Mouse (Mus musculus): ENCODE data around the gene Prph2.

Prph2 gene

DNA sequence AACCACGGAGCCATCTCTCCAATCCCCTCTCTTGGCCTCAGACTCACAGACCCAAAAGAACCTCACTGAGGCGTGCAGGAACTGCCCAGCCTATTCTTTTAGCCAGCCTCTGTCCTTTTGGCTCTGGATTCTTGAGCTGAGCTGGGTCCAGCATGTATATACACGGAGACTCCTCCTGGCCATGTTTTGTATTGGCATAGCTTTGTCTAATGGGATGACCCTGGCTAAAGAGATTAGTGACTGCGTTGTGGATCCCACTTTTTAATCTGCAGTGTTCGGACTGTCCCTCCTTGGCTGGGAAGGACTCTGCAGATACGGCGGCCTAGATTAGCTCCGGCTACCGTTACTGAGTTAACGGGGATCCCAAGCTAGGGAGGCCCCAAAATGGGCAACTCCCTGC lies at the start of gene Prph2:
Gene Prph2 (plus strand): TSS at position 274 of the 400 bp plus-strand sequence.
- CTCF ChIA-PET: no interaction called here

DNA sequence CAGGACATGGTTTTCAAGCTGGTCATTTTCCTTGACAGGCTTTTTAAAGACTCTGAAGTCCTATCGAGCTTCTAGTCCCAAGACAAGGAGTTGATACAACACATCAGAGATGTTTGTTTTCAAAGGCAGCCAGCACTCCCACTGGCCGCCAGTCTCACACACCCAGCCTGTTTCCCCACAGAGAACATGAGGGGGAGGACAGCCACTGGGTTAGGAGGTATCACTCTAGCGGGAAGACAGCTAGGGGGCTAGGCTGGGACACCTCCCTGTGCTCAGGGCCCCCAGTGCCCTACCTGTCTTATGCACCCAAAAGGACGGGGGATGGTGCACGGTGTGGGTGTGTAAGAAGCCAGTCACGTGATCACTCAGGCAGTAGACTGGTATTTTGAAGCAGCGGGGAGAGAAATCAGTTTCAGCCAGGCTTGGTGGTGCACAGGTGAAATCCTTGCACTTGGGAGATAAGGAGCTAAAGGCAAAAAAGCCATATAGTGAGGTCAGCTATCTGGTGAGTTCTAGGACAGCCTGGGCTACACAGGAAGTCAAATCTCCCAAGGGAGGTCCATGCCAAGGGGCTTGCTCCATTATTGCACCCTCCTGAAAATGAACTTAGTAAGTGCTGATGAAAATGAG lies 45.6 kb upstream of the Prph2 start:
- CTCF ChIA-PET: interaction anchor here (0.6 kb wide), 1 partner anchor 1720 kb away, joined by 4 read pairs; no protein-coding TSS in a partner anchor

DNA sequence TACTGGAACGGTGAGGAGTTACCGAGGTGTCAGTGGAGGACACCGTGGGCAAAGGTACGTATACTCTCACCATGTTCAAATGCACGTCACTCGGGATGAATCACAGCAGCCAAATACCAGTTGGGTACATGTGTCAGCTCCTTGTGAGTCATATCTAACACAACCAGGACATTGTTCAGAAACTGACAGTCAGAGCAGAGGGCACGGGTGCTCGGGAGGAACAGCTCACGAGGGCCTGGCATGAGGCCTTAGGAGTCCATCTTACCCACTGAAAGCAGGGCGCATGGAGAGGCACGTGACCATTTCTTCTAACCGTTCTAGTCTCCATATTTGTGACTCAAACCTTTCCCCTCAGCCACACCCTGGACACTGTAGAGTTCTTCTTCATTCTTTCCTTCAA lies 43.4 kb upstream of the Prph2 start:
- CTCF ChIA-PET: no interaction called here

DNA sequence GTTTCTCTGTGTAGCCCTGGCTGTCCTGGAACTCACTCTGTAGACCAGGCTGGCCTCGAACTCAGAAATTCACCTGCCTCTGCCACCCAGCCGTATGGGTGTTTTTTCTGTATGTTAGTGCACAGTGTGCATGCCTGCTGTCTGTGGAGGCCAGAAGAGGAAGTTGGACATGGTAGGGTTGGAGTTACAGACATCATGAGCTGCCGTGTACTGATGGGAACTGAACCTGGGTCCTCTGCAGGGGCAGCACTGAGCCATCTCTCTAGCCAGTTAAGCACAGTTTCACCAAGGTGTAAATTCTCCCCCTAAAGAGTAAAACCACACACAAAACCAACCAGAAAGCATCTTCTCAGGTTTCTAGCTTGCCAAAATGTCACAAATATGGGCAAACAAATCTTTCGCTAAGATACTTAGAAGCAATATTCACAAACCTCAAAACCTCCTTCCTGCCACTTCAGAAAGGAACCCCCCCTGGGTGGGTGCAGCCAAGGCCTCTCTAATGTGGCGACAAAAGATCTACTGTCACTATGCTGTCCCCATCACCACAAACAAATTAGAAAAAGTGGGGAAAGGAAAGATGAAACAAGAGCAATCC lies 40.0 kb upstream of the Prph2 start:
- CTCF ChIA-PET: interaction anchor here (0.7 kb wide), 2 partner anchors 36 to 118 kb away, joined by 4 read pairs; partner anchors contain the start of gene Cnpy3

DNA sequence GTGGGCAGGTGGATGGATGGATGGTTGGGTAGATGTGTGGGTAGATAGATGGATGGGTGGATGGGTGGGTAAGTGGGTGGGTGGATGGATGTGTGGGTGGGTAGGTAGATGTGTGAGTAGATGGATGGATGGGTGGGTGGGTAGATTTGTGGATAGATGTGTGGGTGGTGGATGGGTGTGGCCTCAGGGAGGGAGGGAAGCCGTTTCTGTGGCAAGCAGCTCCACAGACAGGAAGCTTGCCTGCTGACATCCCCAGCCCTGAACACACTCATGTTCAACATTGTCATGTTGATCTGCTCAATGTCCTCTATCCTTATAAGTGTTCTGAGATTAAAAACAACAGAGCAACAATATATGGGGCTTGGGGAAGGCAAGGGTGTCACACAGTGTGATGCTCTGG lies 39.3 kb upstream of the Prph2 start:
- CTCF ChIA-PET: no interaction called here

DNA sequence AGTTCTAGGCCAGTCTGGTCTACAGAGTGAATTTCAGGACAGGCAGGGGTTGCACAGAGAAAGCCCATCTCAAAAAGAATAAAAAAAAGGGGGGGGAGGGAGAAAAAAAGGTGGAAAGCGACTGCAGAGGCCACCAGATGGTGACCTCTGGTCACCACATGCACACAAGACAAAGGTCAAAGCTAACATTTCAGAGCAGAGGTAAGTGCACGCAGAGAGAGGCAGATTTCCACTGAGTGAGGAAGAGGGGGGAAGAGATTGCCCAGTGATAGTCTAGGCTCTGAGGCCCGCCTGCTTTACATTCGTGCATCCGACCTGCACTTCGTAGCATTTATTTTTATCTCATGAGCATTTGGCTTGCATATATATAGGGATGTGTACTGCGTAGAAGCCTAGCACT lies 37.5 kb upstream of the Prph2 start:
- CTCF ChIA-PET: no interaction called here

DNA sequence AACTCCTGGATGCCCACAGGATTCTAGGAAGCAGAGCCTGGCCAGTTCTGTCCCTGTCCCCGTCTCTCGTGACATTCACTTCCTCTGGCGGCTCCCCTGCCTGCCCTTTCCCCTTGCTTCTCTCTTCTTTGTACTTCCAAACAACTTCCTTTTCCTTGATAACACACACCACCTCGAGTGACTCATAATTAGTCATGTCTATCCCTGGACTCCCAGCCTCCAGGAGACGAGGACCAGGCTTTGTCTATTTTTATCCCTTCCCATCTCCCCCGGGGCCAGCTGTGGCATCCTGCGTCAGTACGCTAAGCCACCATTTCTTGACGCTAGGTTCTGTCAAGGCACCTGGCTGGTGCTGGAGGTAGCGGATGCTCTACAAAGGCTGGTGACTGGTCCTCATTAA lies 36.1 kb upstream of the Prph2 start:
- CTCF ChIA-PET: no interaction called here

DNA sequence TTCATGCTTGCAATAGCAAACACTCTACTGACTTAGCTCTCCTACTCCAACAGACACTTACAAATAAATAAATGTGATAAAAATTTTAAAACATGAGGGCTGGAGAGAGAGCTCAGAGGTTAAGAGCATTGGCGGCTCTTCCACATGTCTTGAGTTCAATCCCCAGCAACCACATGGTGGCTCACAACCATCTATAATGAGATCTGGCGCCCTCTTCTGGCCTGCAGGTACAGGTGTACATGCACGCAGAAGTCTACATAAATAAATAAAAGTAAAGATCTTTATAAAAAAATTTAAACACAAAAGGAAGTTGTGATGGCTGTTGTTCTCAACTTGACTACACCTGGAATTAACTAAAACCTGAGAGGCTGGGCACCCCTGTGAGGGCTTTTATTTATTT lies 34.6 kb upstream of the Prph2 start:
- CTCF ChIA-PET: interaction anchor here (0.7 kb wide), 1 partner anchor 86 kb away, joined by 3 read pairs; no protein-coding TSS in a partner anchor

DNA sequence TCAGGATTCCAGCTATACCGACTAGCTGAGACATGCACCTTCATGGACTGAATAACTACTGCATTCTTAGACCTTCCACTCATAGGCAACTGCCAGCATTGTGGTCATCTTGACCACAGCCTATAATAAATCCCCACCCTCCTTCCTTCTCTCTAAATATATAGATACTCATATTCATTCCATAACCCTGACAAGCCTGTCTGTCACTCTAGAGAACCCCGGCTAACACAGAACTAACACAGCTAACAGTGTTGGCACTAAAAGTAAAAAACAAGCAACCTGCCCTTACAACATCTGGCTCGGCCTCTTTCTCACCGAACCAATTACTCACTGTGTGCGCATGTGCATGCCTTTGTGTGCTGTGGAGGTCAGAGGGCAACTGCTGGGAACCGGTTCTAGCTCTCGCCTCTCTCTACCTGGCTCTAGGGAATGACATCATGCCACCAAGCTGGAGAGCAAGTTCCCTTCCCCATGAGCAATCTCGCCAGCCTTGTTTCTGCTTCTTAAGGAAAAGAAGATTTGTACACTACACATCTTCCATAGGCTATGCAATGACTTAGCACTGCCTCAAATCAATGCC lies 33.8 kb upstream of the Prph2 start:
- CTCF ChIA-PET: interaction anchor here (0.7 kb wide), 1 partner anchor 653 kb away, joined by 3 read pairs; no protein-coding TSS in a partner anchor

DNA sequence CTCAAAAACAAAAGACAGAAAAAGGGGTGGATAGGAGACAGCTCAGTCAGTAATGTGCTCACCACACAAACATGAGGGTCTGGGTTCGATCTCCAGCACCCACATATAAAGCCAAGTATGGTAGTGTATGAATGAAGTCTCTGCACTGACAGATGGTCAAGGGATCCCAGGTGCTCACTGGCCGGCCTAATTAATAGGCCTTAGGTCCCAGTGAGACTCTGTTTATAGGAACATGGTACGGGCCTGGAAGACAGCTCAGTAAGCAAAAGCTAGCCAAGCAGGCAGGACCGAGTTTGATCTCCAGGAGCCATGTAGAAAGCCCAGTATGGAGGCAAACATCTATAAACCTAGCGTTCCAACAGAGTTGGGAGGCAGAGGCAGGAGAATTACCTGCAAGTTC lies 33.2 kb upstream of the Prph2 start:
- CTCF ChIA-PET: interaction anchor here (0.7 kb wide), 1 partner anchor 654 kb away, joined by 3 read pairs; no protein-coding TSS in a partner anchor

DNA sequence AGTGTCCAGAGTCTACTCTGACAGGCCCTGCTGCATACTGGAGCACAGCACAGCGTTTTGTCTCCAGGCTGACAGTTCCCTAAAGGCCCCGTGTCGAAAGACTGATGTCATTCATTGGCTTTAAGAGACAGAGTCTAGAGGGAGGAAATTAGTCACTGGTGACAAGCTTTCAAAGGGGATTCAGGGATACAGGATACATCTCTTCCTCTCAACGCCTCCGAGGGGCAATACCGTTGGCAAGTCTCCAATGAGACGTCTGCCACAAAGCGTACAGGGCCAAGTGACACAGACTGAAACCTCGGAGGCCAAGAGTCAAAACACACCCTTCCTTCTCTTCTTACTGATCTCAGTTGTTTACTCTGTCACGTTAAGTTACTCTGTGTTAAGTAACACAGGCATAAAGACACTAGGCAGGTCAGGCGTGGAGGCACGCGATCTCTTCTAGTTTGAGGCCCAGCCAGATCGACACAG lies 30.4 kb upstream of the Prph2 start:
- CTCF ChIA-PET: no interaction called here

DNA sequence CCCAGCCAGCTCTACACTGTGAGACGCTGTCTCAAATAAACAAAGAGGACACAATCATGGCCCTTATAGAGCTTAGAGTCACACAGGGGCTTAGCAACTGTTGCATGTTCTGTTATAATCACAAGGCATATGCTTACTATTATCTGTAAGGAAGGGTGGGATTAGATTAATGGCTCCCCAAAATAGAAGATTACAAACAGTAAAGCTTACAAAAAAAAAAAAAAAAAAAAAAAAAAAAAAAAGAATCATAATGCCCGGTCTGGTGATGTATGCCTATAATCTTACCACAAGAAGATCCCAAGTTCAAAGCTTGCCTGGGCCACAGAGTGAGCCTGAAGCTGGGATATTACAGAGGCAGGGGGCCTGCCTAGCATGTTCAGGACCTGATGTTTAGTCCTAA lies 29.9 kb upstream of the Prph2 start:
- CTCF ChIA-PET: interaction anchor here (0.6 kb wide), 1 partner anchor 22 kb away, joined by 4 read pairs; no protein-coding TSS in a partner anchor

DNA sequence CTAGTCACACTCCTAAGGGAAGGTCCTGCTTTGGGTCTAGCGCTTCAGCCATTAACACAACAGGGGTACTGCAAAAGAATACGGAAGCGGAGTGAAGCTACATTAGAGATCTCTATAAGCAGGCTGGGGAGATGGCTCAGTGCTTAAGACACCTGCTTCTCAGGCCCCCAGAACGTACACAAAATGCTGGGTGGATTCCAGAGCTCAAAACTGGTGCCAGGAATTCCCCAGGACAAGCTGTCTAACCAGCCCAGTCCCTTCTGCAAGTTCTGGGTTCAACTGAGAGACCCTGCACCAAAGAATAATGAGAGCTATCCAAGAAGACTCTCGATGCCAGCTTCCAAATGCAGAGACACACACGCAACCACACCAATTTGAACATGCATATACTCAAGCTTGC lies 28.5 kb upstream of the Prph2 start:
- CTCF ChIA-PET: no interaction called here

DNA sequence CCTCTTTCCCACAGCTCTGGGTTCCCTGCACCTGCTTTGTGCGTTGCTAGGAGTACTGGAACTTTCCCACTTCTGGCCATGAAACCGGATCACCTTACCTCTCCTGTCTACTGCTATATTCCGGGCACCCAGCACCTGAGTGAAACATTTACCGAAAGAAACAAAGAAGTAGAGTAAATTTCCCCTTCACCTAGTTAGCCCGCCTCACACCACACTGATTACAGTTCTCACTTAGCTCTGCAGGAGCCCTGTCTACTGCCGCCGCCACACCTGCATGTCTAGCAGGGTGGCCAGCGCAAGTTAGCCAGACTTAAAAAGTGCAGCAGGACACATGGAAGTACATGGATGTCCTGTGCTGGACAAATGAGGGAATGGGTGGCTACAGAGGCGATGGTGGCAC lies 27.2 kb upstream of the Prph2 start:
- CTCF ChIA-PET: interaction anchor here (0.6 to 0.9 kb wide), 2 partner anchors 31 to 158 kb away, joined by 3 to 4 read pairs; no protein-coding TSS in a partner anchor

DNA sequence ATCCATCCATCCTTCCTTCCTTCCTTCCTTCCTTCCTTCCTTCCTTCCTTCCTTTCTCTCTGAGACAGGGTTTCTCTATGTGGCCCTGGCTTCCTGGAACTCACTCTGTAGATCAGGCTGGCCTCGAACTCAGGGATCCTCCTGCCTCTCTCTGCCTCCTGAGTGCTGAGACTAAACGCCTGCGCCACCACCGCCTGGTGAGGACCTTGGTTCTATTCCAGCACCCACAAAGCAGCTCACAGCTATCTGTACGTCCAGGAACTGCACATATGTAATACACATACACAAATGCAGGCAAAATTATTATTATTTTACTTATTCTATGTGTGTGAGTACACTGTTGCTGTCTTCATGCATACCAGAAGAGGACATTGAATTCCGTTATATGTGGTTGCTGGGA lies 25.5 kb upstream of the Prph2 start:
- CTCF ChIA-PET: interaction anchor here (0.6 kb wide), 1 partner anchor 27 kb away, joined by 3 read pairs; the partner anchor contains the start of gene Bicral

DNA sequence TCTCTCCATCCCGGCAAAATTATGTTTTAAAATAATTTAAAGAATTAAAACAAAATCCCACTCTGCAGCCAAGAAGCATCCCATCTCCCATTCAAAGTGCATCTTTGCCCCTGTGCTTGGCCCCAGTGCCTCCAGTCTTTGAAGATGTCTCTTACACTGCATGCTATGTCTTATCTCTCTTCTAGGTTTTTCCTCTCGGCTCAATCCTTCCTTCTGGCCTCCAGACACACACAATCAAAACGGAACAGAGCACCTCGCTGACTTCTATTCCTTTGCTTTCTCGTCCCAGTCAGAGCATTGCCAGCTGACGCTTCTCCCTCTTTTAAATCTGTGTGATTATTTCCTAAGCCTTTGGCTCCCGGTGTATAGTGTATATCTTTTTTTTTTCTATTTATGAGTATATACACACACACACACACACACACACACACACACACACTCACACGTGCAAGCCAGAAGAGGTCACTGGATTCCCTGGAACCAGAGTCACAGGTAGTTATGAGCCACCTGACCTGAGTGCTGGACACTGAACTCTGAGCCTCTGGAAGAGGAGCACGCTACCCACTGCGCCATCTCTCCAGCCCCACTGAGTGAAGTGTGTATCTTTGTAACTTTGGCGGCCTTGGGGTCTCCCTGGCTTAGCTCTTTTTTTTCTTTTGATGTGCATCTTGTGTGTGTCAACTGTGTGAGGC lies 24.9 kb upstream of the Prph2 start:
- CTCF ChIA-PET: no interaction called here

DNA sequence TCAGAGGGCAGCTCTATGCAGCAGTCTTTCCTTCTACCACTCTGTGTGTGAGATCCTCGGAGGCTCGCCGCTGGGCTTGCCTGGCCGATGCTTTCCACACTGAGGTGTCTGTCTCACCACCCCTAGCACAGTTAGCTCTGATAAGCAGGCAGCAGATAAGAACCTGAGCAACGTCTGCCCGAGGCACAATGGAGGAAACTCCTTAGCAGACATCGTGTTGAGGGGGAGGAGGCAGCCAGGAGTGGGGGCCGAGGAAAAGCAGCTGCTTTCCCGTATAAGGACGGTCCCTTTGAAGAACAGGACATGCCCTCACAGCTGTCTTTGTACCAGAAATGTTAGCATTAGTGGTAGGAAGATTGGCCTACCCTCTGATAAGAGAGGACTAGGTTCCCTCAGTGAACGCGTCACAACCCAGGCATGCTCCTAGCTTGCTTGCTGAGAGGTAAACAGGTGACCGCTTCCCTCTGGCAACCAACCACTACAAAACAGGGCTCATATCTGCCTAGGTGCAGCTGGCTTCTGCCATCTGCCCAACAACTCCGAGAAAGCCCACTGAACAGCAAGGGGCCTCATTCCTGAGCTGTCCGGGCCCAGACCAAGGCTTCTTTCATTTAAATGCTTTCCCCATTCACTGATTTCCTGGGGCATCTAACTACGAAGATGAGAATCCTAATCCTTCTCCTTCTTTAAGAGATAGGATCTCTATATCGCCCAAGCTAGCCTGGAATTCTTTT lies 24.2 kb upstream of the Prph2 start:
- CTCF ChIA-PET: interaction anchor here (0.6 kb wide), 1 partner anchor 1293 kb away, joined by 3 read pairs; no protein-coding TSS in a partner anchor

DNA sequence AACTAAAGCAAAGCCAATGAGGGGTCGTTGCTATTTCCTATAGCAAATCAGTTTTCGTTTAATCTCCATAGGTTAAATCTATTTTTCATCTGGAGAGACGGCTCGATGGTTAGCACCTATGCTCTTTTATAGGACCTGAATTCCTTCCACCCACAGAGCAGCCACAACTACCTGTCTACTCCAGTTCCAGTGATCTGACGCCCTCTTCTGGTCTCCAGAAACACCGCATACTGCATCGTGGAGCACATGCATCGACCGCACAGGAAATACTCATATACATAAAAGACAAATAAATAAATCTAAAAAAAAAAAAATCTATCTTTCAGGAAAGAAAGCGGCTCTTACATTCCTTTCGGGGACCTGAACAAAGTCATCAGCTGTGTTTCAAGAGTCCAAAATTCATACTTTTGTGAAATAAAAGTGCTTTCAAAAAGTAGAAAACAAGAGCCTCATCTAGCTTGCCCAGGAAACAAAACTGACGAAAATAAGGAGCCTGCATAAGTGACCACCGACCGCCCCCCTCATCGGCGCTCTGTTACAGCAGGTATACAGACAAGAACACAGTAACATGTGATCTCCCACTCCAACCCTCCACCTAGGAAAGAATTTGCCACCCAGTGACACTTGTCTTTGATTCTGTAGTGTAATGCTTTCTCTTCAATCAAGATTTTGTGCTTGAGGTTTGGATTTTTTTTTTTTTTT lies 21.6 kb upstream of the Prph2 start:
- CTCF ChIA-PET: interaction anchor here (0.6 kb wide), 1 partner anchor 426 kb away, joined by 3 read pairs; no protein-coding TSS in a partner anchor

DNA sequence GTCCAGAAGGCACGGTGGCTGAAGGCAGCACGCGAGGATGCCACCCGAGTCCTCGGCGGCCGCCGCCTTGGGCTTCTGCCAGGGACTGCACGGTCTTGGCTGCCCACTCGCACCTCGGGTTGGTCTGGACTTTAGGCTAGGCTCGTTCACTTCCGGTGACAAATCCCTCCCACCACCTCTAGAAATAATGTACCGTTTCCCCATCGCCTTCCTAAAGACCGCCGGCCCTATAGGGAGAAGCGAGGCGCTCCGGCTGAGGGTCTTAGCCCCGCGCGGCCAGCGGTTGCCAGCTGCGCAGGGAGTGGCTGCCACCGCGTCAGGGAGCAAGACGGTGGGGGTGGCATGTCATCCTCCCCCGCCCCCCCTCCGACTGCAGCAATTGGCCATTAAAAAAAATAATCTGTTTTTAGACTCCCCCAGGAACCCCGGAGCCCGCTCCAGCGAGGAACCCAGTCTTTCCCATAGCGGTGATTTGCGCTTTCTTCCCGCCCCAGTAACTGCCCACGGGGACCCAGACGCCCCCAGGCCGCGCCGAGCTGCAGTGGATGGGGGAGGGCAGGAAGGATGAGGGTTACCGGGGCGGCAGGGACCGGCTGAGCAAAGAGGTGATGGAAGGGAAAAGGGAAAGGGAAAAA lies 20.7 kb upstream of the Prph2 start:
- CTCF ChIA-PET: no interaction called here

DNA sequence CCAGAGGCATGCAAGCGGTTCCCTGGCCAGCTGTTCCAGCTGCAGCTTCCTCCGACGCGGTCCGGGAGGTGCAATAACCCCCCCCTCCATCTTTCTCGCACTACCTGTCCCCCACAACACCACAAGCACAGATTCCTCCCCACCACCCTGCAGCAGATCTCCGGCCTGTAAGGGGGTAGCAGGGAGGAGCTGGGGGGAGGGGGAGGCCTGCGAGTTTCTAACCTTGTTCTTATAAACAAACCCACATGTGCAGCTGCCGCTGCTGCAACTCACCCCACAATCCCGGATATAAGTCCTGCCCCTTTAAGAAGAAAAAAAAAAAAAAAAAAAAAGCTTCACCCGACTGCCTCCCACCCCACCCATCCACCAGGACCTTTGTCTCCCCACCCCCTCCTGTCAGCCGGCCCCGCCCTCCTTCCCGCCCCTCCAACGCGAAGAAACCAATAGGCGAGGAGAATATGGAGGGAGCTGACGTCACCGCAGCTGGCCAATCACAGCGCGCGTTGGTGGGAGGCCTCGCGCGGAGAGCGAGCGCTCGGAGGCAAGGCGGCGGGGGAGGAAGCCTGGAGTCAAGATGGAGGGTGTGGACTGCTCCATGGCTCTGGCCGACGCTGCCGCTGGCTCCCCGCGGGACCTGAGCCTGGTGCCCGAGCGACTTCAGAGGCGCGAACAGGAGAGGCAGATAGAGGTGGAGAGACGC lies 20.0 kb upstream of the Prph2 start, which contains the start of gene Tbcc:
Gene Tbcc (plus strand): TSS at position 569 of the 700 bp plus-strand sequence.
- CTCF ChIA-PET: interaction anchor here (0.6 kb wide), 4 partner anchors 32 to 1447 kb away, joined by 3 to 5 read pairs (median 4); partner anchors contain the start of gene 2310039H08Rik
